Mouse (Mus musculus): ENCODE results near the gene Upb1.

DNA sequence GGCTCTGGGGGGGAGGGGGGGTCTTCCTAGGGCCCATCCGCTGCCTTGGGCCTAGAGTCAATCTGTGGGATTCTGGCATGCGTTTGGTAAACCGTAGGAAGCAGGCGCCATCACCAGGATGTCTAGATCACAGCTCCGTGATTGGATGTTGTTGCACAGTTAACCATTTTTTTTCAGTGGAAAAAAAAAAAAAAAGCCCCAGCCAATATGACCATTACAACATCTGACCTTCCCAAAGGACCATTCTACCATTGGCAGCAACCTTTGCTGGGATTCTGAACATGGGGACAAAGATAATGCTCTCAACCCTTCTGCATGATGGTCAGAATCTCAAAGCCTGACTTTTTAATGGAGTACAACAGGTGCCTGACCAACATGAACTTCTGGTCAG lies 29.2 kb downstream of the Upb1 start:
- TF ChIP-seq CTCF (conservative IDR thresholded peaks at IDR 0.05; ENCODE audit: insufficient read depth, insufficient read length, low read depth, low read length) (no peak), POLR2A (IDR thresholded peaks at IDR 0.05; ENCODE audit: low read depth, low read length) (no peak)

Data from kidney, adult 2 months (tissue).